In the genomic region with DNA sequence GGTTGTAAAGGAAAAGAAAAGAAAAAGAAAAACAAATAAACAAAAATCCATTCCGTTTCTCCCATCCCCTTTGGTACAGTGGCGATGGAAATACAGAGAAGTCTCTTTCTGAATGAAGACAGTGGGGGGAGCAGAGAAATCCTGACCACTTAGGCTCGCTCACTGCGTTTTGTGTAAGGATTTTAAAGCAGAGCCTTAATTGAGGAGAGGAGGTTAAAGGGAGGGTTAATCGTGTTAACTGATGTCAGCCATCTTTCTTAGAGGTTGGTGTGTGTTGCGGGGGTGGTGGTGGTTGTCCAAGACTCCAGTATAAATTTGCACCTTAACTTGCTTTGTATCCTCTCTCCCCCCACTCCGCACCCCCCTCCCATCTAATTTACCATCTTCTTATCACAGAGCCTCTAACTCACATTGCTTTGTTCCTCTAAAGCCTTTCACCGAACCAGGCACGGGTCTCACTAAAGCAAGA, we compare ENCODE assay signal across 8 mouse cellular contexts. TPM values are rescaled to one million over a fixed set of nuclear protein-coding genes. Genes with fewer than 3 reads are reported as not detected.
A peak's percentile ranks its signal among the peaks of the same experiment; 100 is the strongest.
DNase-seq lines count a peak whose midpoint lies in the region; ATAC-seq lines count a peak whose summit lies in the region.

No protein-coding gene starts in this region.

- H3K27me3 ChIP-seq in lung, embryonic 16.5 days (ENCODE audit: control insufficient read depth, insufficient read depth, low read depth, low read length) = no peaks in the 10 kb centered on the region
- H3K27me3 ChIP-seq in forebrain, embryonic 13.5 days = no peaks in the 10 kb centered on the region
- no peaks in the 10 kb centered on the region for H3K27me3 ChIP-seq in liver, embryonic 13.5 days
- H3K27me3 ChIP-seq in stomach, embryonic 14.5 days (ENCODE audit: control insufficient read depth, insufficient read depth, low read length) = no peaks in the 10 kb centered on the region

- H3K9me3 ChIP-seq in lung, embryonic 16.5 days (ENCODE audit: control insufficient read depth, low read length) = no peaks in the 10 kb centered on the region
- peaks cover 4% of the 10 kb centered on the region; the same call in 1 of the 2 replicates for H3K9me3 ChIP-seq in forebrain, embryonic 13.5 days (replicated peaks)
- H3K9me3 ChIP-seq in liver, embryonic 13.5 days (replicated peaks) = no peaks in the 10 kb centered on the region
- H3K9me3 ChIP-seq in stomach, embryonic 14.5 days (ENCODE audit: control insufficient read depth, low read depth, low read length) = no peaks in the 10 kb centered on the region

- H3K4me3 ChIP-seq in lung, embryonic 16.5 days (ENCODE audit: low read length) = peak overlapping the region; percentile 64
- H3K4me3 ChIP-seq in forebrain, embryonic 13.5 days = peak overlapping the region; percentile 64
- peak overlapping the region; percentile 84 for H3K4me3 ChIP-seq in liver, embryonic 13.5 days (replicated peaks)
- peak overlapping the region; percentile 60 for H3K4me3 ChIP-seq in stomach, embryonic 14.5 days (ENCODE audit: low read depth, low read length)

- DNase-seq in lung, postnatal 25 days (ENCODE audit: low spot score) = no peak
- no peak for DNase-seq in liver, embryonic 13.5 days
- no peak for DNase-seq in B cell, adult 2 months
- DNase-seq in right cerebral cortex, adult 18-20 months = no peak
- DNase-seq in frontal cortex, postnatal 10 days (ENCODE audit: low spot score in 2 of 2) = no peak

- H3K4me2 ChIP-seq in lung, embryonic 16.5 days (ENCODE audit: low read depth, low read length) = peak overlapping the region; percentile 94
- peak overlapping the region; percentile 95 for H3K4me2 ChIP-seq in forebrain, embryonic 13.5 days
- peak overlapping the region; percentile 97 for H3K4me2 ChIP-seq in liver, embryonic 13.5 days
- H3K4me2 ChIP-seq in stomach, embryonic 14.5 days (replicated peaks; ENCODE audit: low read depth, low read length) = peak overlapping the region; percentile 72

- H3K36me3 ChIP-seq in lung, embryonic 16.5 days (ENCODE audit: control insufficient read depth, insufficient read depth, low read length) = peaks cover 11% of the 10 kb centered on the region
- peaks cover 24% of the 10 kb centered on the region for H3K36me3 ChIP-seq in forebrain, embryonic 13.5 days (ENCODE audit: poor library complexity, severe bottlenecking)
- peaks cover 23% of the 10 kb centered on the region for H3K36me3 ChIP-seq in liver, embryonic 13.5 days
- peaks cover 4% of the 10 kb centered on the region; the same call in 1 of the 2 replicates for H3K36me3 ChIP-seq in stomach, embryonic 14.5 days (ENCODE audit: control insufficient read depth, insufficient read depth, low read length)

- H3K4me1 ChIP-seq in lung, embryonic 16.5 days (replicated peaks; ENCODE audit: control insufficient read depth, insufficient read depth, low read length) = peaks cover 15% of the 10 kb centered on the region
- peaks cover 22% of the 10 kb centered on the region for H3K4me1 ChIP-seq in forebrain, embryonic 13.5 days
- peaks cover 45% of the 10 kb centered on the region for H3K4me1 ChIP-seq in liver, embryonic 13.5 days (replicated peaks)
- peaks cover 15% of the 10 kb centered on the region; the same call in 1 of the 2 replicates for H3K4me1 ChIP-seq in stomach, embryonic 14.5 days (ENCODE audit: control insufficient read depth, insufficient read depth, low read length)

- peak overlapping the region; percentile 85 for H3K9ac ChIP-seq in lung, embryonic 16.5 days (ENCODE audit: low read length)
- H3K9ac ChIP-seq in forebrain, embryonic 13.5 days = peak overlapping the region; percentile 60; the same call in 1 of the 2 replicates
- peak overlapping the region; percentile 95 for H3K9ac ChIP-seq in liver, embryonic 13.5 days
- peak overlapping the region; percentile 79; the same call in 1 of the 2 replicates for H3K9ac ChIP-seq in stomach, embryonic 14.5 days (replicated peaks; ENCODE audit: low read depth, low read length)

- peak overlapping the region; percentile 95 for H3K27ac ChIP-seq in lung, embryonic 16.5 days (ENCODE audit: low read length)
- H3K27ac ChIP-seq in forebrain, embryonic 13.5 days = no peak overlapping the region
- H3K27ac ChIP-seq in liver, embryonic 13.5 days = peak overlapping the region; percentile 99
- peak overlapping the region; percentile 96 for H3K27ac ChIP-seq in stomach, embryonic 14.5 days (ENCODE audit: low read length)

- WGBS in lung, embryonic 16.5 days = 37% methylated on average over 9 of the region's 9 CpGs
- WGBS in forebrain, embryonic 13.5 days = 49% methylated on average over 9 of the region's 9 CpGs
- 22% methylated on average over 9 of the region's 9 CpGs for WGBS in liver, embryonic 13.5 days (ENCODE audit: insufficient replicate concordance)
- WGBS in stomach, embryonic 14.5 days = 37% methylated on average over 9 of the region's 9 CpGs

- ATAC-seq in lung, embryonic 16.5 days (ENCODE audit: low read depth) = no peak
- ATAC-seq in forebrain, embryonic 13.5 days = no peak
- peak; percentile 45 for ATAC-seq in liver, embryonic 13.5 days (ENCODE audit: low read depth)
- no peak for ATAC-seq in stomach, embryonic 14.5 days (ENCODE audit: insufficient number of reproducible peaks, insufficient read depth, low FRiP score, low read depth)

RNA-seq across cellular contexts. Expression of gene Pelo, which starts 1.0 kb away (rescaled TPM):
- 4.4 and 5.0 TPM in 2 replicates for polyA plus RNA-seq in lung, embryonic 16.5 days (2015; fragmentation: Nextera tagmentation; extraction: Ambion mirVana)
- polyA plus RNA-seq in forebrain, embryonic 13.5 days (2015; fragmentation: Nextera tagmentation; extraction: Ambion mirVana) = 4.3 and 4.5 TPM in 2 replicates
- 4.3 and 5.1 TPM in 2 replicates for polyA plus RNA-seq in liver, embryonic 13.5 days (2015; fragmentation: Nextera tagmentation; extraction: Ambion mirVana)
- polyA plus RNA-seq in stomach, embryonic 14.5 days (2014; fragmentation: Nextera tagmentation; extraction: Ambion mirVana) = 5.7 and 6.7 TPM in 2 replicates

RNA-seq across cellular contexts. Expression of gene Gm49395, which starts 10.7 kb away (rescaled TPM):
- 6.5 and 7.6 TPM in 2 replicates for polyA plus RNA-seq in lung, embryonic 16.5 days (2015; fragmentation: Nextera tagmentation; extraction: Ambion mirVana)
- 2.7 and 2.8 TPM in 2 replicates for polyA plus RNA-seq in forebrain, embryonic 13.5 days (2015; fragmentation: Nextera tagmentation; extraction: Ambion mirVana)
- 2.9 and 3.4 TPM in 2 replicates for polyA plus RNA-seq in liver, embryonic 13.5 days (2015; fragmentation: Nextera tagmentation; extraction: Ambion mirVana)
- 8.6 and 8.8 TPM in 2 replicates for polyA plus RNA-seq in stomach, embryonic 14.5 days (2014; fragmentation: Nextera tagmentation; extraction: Ambion mirVana)

RNA-seq across cellular contexts. Expression of gene Itga1, which starts 10.8 kb away (rescaled TPM):
- 36.9 and 37.4 TPM in 2 replicates for polyA plus RNA-seq in lung, embryonic 16.5 days (2015; fragmentation: Nextera tagmentation; extraction: Ambion mirVana)
- 5.3 and 5.6 TPM in 2 replicates for polyA plus RNA-seq in forebrain, embryonic 13.5 days (2015; fragmentation: Nextera tagmentation; extraction: Ambion mirVana)
- polyA plus RNA-seq in liver, embryonic 13.5 days (2015; fragmentation: Nextera tagmentation; extraction: Ambion mirVana) = 2.6 and 3.1 TPM in 2 replicates
- polyA plus RNA-seq in stomach, embryonic 14.5 days (2014; fragmentation: Nextera tagmentation; extraction: Ambion mirVana) = 38.2 and 40.9 TPM in 2 replicates
